Mouse (Mus musculus) yolk sac, embryonic 10.5 days (tissue): ENCODE measurements around the gene Ass1.

ENCODE experiments used
- DNase-seq: peaks from one replicate; pipeline ENCODE4 v3.0.0-alpha.2; 2017; ENCODE audit warnings: low spot score

Gene Ass1

DNA sequence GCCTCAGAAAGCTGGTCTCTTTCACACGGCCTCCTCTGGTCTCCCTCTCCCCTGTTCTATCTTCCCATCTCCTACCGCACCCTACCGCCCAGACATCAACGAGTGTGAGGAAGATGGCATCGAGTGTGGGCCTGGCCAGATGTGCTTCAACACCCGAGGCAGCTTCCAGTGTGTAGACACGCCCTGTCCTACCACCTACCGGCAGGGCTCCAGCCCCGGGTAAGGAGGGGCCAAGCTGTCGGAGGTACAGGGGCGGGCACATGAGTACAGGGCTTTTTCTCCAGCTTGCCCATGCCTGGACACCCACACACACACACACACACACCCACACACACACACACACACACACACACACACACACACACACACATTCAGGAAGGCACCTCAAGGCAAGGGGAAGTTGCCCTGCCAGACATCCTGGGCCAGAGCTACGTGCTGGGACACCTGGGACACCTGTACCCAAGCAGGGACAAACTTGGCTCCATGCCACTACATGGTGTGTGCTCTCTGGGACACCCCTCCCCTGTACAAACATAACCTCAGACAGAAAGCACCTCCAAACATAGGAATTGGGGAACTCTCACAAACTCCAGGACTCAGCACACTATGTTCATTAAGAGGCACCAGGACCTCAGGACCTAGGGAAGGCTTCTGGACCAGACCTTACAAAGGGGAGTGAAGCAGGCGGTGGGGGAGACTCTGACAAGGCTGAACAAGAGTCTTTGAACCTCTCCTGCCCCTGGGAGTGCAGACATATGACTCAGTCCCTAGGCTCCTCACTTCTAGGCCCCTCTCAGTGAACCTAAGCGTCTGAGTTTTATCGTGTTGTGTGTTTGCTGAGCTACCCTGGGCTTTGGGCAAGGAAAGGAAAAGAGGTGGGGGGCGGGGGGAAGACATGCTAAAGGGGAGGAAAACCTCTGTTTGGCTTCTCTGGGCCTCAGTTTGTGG, 10.7 kb upstream of the Ass1 start:
- peak; percentile 48 for DNase-seq

GRCm38 (mm10) chr2:31460025-31460571, 9.9 kb upstream of the Ass1 start:
- DNase-seq = peak; percentile 90

GRCm38 (mm10) chr2:31460920-31461319, 9.1 kb upstream of the Ass1 start:
- DNase-seq = no peak

- DNase-seq = peak; percentile 73
These were observed 8.0 kb upstream of the Ass1 start for GRCm38 (mm10) chr2:31462051-31462450.

- DNase-seq = peak; percentile 71
These were observed 6.8 kb upstream of the Ass1 start for GRCm38 (mm10) chr2:31463253-31463652.

GRCm38 (mm10) chr2:31463696-31464528, 6.1 kb upstream of the Ass1 start:
- peak; percentile 73 for DNase-seq

GRCm38 (mm10) chr2:31464529-31464910, 5.5 kb upstream of the Ass1 start:
- peak; percentile 90 for DNase-seq

GRCm38 (mm10) chr2:31467457-31467856, 2.5 kb upstream of the Ass1 start:
- no peak for DNase-seq

DNA sequence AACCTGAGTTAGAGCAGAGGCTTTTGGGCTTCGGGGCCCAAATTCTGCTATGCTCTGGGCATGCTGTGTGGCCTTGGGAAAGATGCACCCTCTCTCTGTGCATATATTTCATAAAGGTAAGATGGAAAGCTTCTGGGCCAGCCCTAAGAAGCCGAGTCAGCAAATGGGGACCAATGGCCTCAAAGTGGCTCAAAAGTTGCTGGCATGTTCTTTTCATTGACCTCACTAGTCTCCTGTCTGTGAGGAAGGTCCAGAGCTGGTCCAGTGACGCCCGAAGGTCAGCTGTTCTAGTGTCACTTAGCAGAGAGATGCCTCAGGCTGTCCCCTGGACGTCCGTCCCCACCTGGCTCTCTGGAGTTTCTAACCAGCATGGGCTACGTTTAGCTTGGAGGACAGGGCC, 1.1 kb upstream of the Ass1 start:
- DNase-seq = no peak

GRCm38 (mm10) chr2:31469480-31469879, 527 bp upstream of the Ass1 start:
- DNase-seq = no peak

- DNase-seq = no peak
These were observed 827 bp downstream of the Ass1 start for GRCm38 (mm10) chr2:31470683-31471385.

DNA sequence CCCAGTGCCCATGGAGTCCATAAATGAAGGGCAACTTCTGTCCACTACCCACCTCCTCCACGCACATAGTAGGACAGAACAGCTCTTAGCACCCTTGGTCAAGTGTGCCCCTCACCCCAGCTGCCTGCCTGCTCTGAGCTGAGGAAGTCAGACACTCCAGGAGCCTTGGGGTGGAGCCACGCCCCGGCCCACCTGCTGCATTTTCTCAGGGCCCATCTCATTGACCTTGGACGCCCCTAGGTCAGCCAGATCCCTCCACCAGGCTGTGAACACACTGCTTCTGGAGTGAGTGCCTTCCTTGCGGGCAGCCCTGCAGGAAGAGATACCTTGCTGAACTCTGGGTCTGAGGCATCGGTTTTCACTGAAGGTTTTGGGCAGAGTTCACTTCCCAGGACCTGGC, 1.6 kb downstream of the Ass1 start:
- DNase-seq = no peak

DNA sequence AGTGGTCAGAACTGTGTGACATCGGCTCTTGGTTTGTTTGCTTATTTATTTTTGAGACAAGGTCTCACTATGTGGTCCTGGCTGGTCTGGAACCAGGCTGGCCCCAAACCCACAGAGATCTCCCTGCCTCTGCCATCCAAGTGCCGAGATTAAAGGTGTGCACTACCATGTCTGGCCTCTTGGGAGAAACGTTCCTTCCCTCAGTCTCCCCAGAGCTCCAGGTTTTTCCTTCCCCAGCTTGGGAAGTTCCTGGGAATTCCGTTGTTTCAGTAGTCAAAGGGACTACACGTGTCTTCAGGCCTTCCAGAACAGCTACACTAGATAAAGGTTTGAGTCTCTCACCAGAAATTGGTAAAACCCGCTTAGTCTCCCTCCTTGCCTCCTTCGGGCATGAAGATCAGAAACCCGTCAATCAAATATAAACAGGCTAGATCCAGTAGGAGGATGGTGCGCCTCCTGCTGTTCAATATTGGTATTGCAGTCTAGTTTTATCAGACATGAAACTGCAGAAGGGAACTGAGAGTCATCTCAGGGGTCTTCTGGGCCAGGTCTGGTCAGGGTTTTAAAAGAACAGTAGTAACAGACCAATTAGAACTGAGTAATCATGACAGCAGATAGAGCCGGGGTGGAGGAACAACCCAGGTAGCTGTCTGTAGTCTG, 2.5 kb downstream of the Ass1 start:
- DNase-seq = peak; percentile 50

GRCm38 (mm10) chr2:31473941-31474340, 3.9 kb downstream of the Ass1 start:
- no peak for DNase-seq

GRCm38 (mm10) chr2:31474686-31475085, 4.7 kb downstream of the Ass1 start:
- DNase-seq = no peak

DNA sequence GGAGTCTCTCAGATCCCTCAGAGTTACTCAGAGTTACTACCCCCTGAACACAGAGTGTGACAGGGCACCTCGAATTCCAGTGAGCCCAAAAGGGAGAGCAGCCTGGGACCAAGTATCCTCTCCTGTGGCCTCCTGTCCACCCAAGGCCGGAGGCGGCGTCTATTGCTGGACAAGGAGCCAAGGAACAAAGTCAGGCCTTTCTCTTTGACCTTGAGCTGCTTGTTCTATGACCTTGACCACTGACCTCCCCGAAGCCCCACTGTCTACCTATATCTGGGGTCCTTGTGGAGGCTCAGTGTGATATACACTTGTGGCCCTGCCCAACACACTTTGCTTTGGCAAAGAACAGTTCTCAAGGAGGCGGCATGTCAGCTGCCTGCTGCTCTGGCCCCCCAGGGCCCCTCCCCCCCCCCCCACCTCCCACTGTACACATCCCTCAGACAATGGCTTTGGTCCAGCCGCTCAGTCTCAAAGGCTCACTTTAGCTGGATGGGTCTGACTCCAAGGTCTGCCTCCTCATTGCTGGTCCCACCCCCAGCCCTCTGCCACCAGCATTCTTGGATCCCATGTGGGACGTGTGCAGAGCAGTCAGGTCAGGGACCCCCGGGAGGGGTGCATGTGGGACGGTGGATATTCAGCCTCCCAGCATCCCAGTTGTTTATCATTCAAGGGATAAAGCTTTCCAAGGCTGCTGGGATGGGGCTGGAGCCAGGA, 6.3 kb downstream of the Ass1 start:
- no peak for DNase-seq

- no peak for DNase-seq
These were observed 7.5 kb downstream of the Ass1 start for GRCm38 (mm10) chr2:31477234-31478161.

- DNase-seq = peak; percentile 77
These were observed 13.0 kb downstream of the Ass1 start for GRCm38 (mm10) chr2:31482914-31483575.

GRCm38 (mm10) chr2:31484187-31484586, 14.2 kb downstream of the Ass1 start:
- DNase-seq = peak; percentile 50
